Mouse (Mus musculus): Measurements from ENCODE around the gene Lbh. TPM values are rescaled to one million over a fixed set of nuclear protein-coding genes. Genes with fewer than 3 reads are reported as not detected.

The Lbh gene
- polyA plus RNA-seq, 1 experiment from 2014 or later, result 4.2 TPM

GRCm38 (mm10) chr17:72983471-72983870 is 65.4 kb downstream of the Lbh start:
- Histone ChIP-seq H3K36me3 (ENCODE audit: control insufficient read depth, insufficient read depth, low read length) (no peaks in the 10 kb centered on the region), H3K27me3 (ENCODE audit: control insufficient read depth, insufficient read depth, low read length) (no peaks in the 10 kb centered on the region), H3K4me3 (replicated peaks; ENCODE audit: low read length) (no peak overlapping the region), H3K4me2 (ENCODE audit: low read depth, low read length) (no peak overlapping the region), H3K9ac (ENCODE audit: low read length) (no peak overlapping the region), H3K4me1 (ENCODE audit: control insufficient read depth, insufficient read depth, low read length) (no peaks in the 10 kb centered on the region), H3K9me3 (replicated peaks; ENCODE audit: control insufficient read depth, low read length) (no peaks in the 10 kb centered on the region), H3K27ac (ENCODE audit: low read length) (no peak overlapping the region)
- ATAC-seq (ENCODE audit: insufficient read depth, low FRiP score), result no peak
- 91% methylated on average over 7 of the region's 7 CpGs for WGBS

GRCm38 (mm10) chr17:72989025-72989424 is 70.9 kb downstream of the Lbh start:
- H3K9me3 ChIP-seq (replicated peaks; ENCODE audit: control insufficient read depth, low read length), result no peaks in the 10 kb centered on the region
- no peak overlapping the region for H3K4me3 ChIP-seq (replicated peaks; ENCODE audit: low read length)
- H3K27me3 ChIP-seq (ENCODE audit: control insufficient read depth, insufficient read depth, low read length), result no peaks in the 10 kb centered on the region
- H3K27ac ChIP-seq (ENCODE audit: low read length), result no peak overlapping the region
- no peaks in the 10 kb centered on the region for H3K4me1 ChIP-seq (ENCODE audit: control insufficient read depth, insufficient read depth, low read length)
- H3K9ac ChIP-seq (ENCODE audit: low read length), result no peak overlapping the region
- H3K36me3 ChIP-seq (ENCODE audit: control insufficient read depth, insufficient read depth, low read length), result no peaks in the 10 kb centered on the region
- WGBS, result 65% methylated on average over 6 of the region's 6 CpGs
- no peak overlapping the region for H3K4me2 ChIP-seq (ENCODE audit: low read depth, low read length)
- ATAC-seq (ENCODE audit: insufficient read depth, low FRiP score), result no peak

Other genes with a start within 250 kb of the Lbh start
- gene Ypel5, start 81.9 kb upstream of the Lbh start, polyA plus RNA-seq (2015; fragmentation: Nextera tagmentation; extraction: Ambion mirVana), result 44.3 and 45.8 TPM in 2 replicates
- gene Lclat1, start 189.7 kb downstream of the Lbh start, polyA plus RNA-seq (2015; fragmentation: Nextera tagmentation; extraction: Ambion mirVana), result 14.5 and 15.1 TPM in 2 replicates

Measured in stomach, embryonic 16.5 days (tissue).